Mouse (Mus musculus): Measurements from ENCODE around the gene Trim60. TPM values are rescaled to one million over a fixed set of nuclear protein-coding genes. Genes with fewer than 3 reads are reported as not detected.

The Trim60 gene
- total and polyA plus RNA-seq, 3 experiments = not detected

GRCm38 (mm10) chr8:65064071-65064470, 45.7 kb upstream of the Trim60 start:
- no peaks in the 10 kb centered on the region for H3K9me3 ChIP-seq (replicated peaks; ENCODE audit: insufficient read depth, low read length)
- H3K4me1 ChIP-seq (ENCODE audit: control insufficient read depth in 1 of 2, insufficient read depth in 2 of 2, low read length in 2 of 2) = no peaks in the 10 kb centered on the region
- H3K36me3 ChIP-seq (ENCODE audit: control insufficient read depth in 1 of 2, insufficient read depth in 2 of 2, low read length in 2 of 2) = no peaks in the 10 kb centered on the region
- no peaks in the 10 kb centered on the region for H3K79me2 ChIP-seq (ENCODE audit: control insufficient read depth, insufficient read depth, low read length, poor library complexity)
- TF ChIP-seq TCF12 (IDR thresholded peaks at IDR 0.05; ENCODE audit: low read depth, low read length) = no peak
- TF ChIP-seq UBTF (IDR thresholded peaks at IDR 0.05; ENCODE audit: borderline replicate concordance, insufficient read depth, low read depth, low read length) = no peak
- no peak for TF ChIP-seq MEF2A (IDR thresholded peaks at IDR 0.05; ENCODE audit: extremely low read depth, insufficient replicate concordance, low read depth, low read length, poor library complexity, severe bottlenecking)
- no peak for TF ChIP-seq NRF1 (IDR thresholded peaks at IDR 0.05; ENCODE audit: insufficient read depth, low read depth, low read length, poor library complexity, severe bottlenecking)
- TF ChIP-seq RAD21 (IDR thresholded peaks at IDR 0.05; ENCODE audit: low read depth, low read length) = no peak
- TF ChIP-seq CHD1 (IDR thresholded peaks at IDR 0.05; ENCODE audit: low read depth, low read length) = no peak
- no peak for TF ChIP-seq CHD2 (IDR thresholded peaks at IDR 0.05; ENCODE audit: low read length)
- TF ChIP-seq JUND (IDR thresholded peaks at IDR 0.05; ENCODE audit: low read depth, low read length) = no peak
- TF ChIP-seq POLR2AphosphoS5 (IDR thresholded peaks at IDR 0.05; ENCODE audit: borderline replicate concordance, low read depth, low read length) = no peak
- no peak for TF ChIP-seq USF1 (IDR thresholded peaks at IDR 0.05; ENCODE audit: low read depth, low read length)
- TF ChIP-seq EP300 (IDR thresholded peaks at IDR 0.05; ENCODE audit: low read depth in 1 of 2, low read length in 2 of 2) = no peak
- no peak for TF ChIP-seq HCFC1 (IDR thresholded peaks at IDR 0.05; ENCODE audit: low read depth, low read length)
- no peaks in the 10 kb centered on the region for H3K27me3 ChIP-seq (ENCODE audit: control insufficient read depth in 1 of 2, insufficient read depth in 2 of 2, low read length in 2 of 2)
- no peak for DNase-seq (ENCODE audit: low read depth, low spot score)
- no peak overlapping the region for H3K9ac ChIP-seq (ENCODE audit: control insufficient read depth, low read depth, low read length, poor library complexity, severe bottlenecking)
- H3K27ac ChIP-seq (ENCODE audit: control insufficient read depth, low read depth, low read length) = no peak overlapping the region
- H3K4me3 ChIP-seq (ENCODE audit: control insufficient read depth in 1 of 2, insufficient read depth in 1 of 2, low read depth in 2 of 2, low read length in 2 of 2) = no peak overlapping the region

- Histone ChIP-seq H3K9ac (ENCODE audit: control insufficient read depth, low read depth, low read length, poor library complexity, severe bottlenecking) (no peak overlapping the region), H3K79me2 (ENCODE audit: control insufficient read depth, insufficient read depth, low read length, poor library complexity) (no peaks in the 10 kb centered on the region), H3K4me3 (ENCODE audit: control insufficient read depth in 1 of 2, insufficient read depth in 1 of 2, low read depth in 2 of 2, low read length in 2 of 2) (no peak overlapping the region), H3K4me1 (ENCODE audit: control insufficient read depth in 1 of 2, insufficient read depth in 2 of 2, low read length in 2 of 2) (no peaks in the 10 kb centered on the region), H3K27me3 (ENCODE audit: control insufficient read depth in 1 of 2, insufficient read depth in 2 of 2, low read length in 2 of 2) (no peaks in the 10 kb centered on the region), H3K9me3 (replicated peaks; ENCODE audit: insufficient read depth, low read length) (no peaks in the 10 kb centered on the region), H3K27ac (ENCODE audit: control insufficient read depth, low read depth, low read length) (no peak overlapping the region), H3K36me3 (ENCODE audit: control insufficient read depth in 1 of 2, insufficient read depth in 2 of 2, low read length in 2 of 2) (no peaks in the 10 kb centered on the region)
- no peak for TF ChIP-seq TAL1 (IDR thresholded peaks at IDR 0.05; ENCODE audit: low read length)
- no peak for TF ChIP-seq ZMIZ1 (IDR thresholded peaks at IDR 0.05; ENCODE audit: low read depth, low read length)
- no peak for TF ChIP-seq MYB (IDR thresholded peaks at IDR 0.05; ENCODE audit: low read depth, low read length)
- no peak for TF ChIP-seq SMC3 (IDR thresholded peaks at IDR 0.05; ENCODE audit: low read depth, low read length)
- TF ChIP-seq HCFC1 (IDR thresholded peaks at IDR 0.05; ENCODE audit: low read depth, low read length) = no peak
- no peak for TF ChIP-seq JUND (IDR thresholded peaks at IDR 0.05; ENCODE audit: low read depth, low read length)
- no peak for TF ChIP-seq ZNF384 (IDR thresholded peaks at IDR 0.05; ENCODE audit: low read depth, low read length)
- no peak for TF ChIP-seq POLR2AphosphoS2 (IDR thresholded peaks at IDR 0.05; ENCODE audit: low read length)
- no peak for DNase-seq (ENCODE audit: low read depth, low spot score)
Measured at GRCm38 (mm10) chr8:65062195-65062594, 43.8 kb upstream of the Trim60 start.
